Mouse (Mus musculus): ENCODE results near the gene Prrc2b.

DNA sequence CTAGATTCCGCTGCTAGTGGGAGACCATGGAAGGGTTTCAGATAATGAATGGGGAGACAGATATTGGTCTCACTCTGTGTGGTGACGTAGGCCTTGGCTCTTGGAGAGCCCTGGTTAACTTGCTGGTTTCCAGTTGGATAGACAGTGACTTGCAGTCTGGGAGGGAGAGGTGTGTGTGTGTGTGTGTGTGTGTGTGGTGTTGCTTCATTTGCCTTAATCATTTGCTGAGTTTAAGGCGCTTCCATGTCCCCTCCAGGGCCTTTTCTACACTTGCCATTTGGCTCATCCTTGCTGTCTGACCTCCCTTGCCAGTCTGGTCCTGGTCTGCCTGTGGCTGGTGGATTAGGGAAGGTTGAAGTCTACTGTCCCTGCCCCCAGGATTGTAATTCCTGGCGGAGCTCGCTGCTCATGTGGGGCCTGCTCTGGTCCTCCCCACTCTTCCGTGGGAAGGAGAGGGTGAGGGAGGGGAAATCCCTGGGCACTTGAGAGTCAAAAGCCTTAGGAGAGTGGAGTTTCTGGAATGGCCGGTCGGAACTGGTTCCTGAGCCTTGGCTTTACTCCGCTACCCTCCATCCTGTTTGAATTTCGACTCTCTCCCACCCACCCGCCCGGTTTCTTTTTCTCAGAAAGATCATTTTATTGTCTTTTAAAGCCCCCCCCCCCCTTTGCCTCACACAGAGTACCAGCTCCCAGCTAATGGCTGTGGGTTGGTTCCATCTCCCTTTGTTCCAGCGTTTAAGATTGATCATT, 2.3 kb downstream of the Prrc2b start:
- TF ChIP-seq CTCF (IDR thresholded peaks at IDR 0.05; ENCODE audit: low read depth) (no peak), EP300 (optimal IDR thresholded peaks at IDR 0.05) (no peak)

All from stomach, postnatal 0 days (tissue).